Mouse (Mus musculus) forebrain, postnatal 0 days (tissue): ENCODE data around the gene Sgsm1. TPM values are rescaled to one million over a fixed set of nuclear protein-coding genes. Genes with fewer than 3 reads are reported as not detected.

Experiments
- ATAC-seq: fragments of 200-750 bp; cut with Nextera tagmentation; 2 replicates; pipeline ENCODE4 v1.8.0; 2017; ENCODE audit warnings: mild to moderate bottlenecking, moderate library complexity
- DNase-seq: peaks from one replicate; pipeline ENCODE4 v3.0.0-alpha.2; 2015
- H3K27ac ChIP-seq: fragments of 300-500 bp; sonication (generic); 2 replicates; pipeline ENCODE4 v1.5.1; 2014; ENCODE audit warnings: low read depth, mild to moderate bottlenecking, antibody characterized with exemption, low read length, moderate library complexity, mixed read lengths
- H3K27me3 ChIP-seq: fragments of 300-500 bp; sonication (generic); 2 replicates; pipeline ENCODE4 v1.6.1; 2014; ENCODE audit warnings: mild to moderate bottlenecking, low read length, mixed read lengths; ENCODE audit not compliant: insufficient read depth
- H3K36me3 ChIP-seq: fragments of 300-500 bp; sonication (generic); 2 replicates; pipeline ENCODE4 v1.6.1; 2014; ENCODE audit warnings: mild to moderate bottlenecking, moderate library complexity; ENCODE audit not compliant: insufficient read depth
- H3K4me1 ChIP-seq: fragments of 300-500 bp; sonication (generic); 2 replicates; pipeline ENCODE4 v1.6.1; 2014; ENCODE audit warnings: antibody characterized with exemption; ENCODE audit not compliant: insufficient read depth
- H3K4me2 ChIP-seq: fragments of 300-500 bp; sonication (generic); 2 replicates; pipeline ENCODE4 v1.6.1; 2014; ENCODE audit warnings: low read depth, mild to moderate bottlenecking, moderate library complexity
- H3K4me3 ChIP-seq: fragments of 300-500 bp; sonication (generic); 2 replicates; pipeline ENCODE4 v1.5.1; 2014; ENCODE audit warnings: low read depth, low read length, mixed read lengths
- H3K9ac ChIP-seq: fragments of 300-500 bp; sonication (generic); 2 replicates; pipeline ENCODE4 v1.6.1; 2014; ENCODE audit warnings: mild to moderate bottlenecking
- H3K9me3 ChIP-seq: fragments of 300-500 bp; sonication (generic); 2 replicates; pipeline ENCODE4 v1.6.1; 2016; ENCODE audit warnings: low read length
- CTCF ChIP-seq: sonication (generic); IDR thresholded peaks from 2 replicates; pipeline ENCODE4 v1.5.1; 2016; ENCODE audit warnings: antibody characterized with exemption, control low read depth, low read depth
- WGBS: fragments of 180-500 bp; shearing (Covaris S2); extraction: QIAGEN DNeasy Blood & Tissue Kit; methylation state at CpG from one replicate; pipeline ENCODE4 v1.1.7; 2014; 5-methylcytosine and 5-hydroxymethylcytosine counted together
- polyA plus RNA-seq: library from polyadenylated mRNA; unstranded; fragments of >200 nt; fragmentation: Nextera tagmentation; extraction: Ambion mirVana; gene quantifications from 2 replicates; pipeline ENCODE4 v1.2.1, GENCODE M21; 2015
- total RNA-seq: library from RNA; depleted of rRNA; stranded (reverse); fragments of >200 nt; gene quantifications from 2 replicates; pipeline ENCODE4 v1.2.3, GENCODE M21; 2014

Sgsm1 gene
- total and polyA plus RNA-seq, 2 experiments from 2014 or later, result 16.5 to 48.7 TPM

DNA sequence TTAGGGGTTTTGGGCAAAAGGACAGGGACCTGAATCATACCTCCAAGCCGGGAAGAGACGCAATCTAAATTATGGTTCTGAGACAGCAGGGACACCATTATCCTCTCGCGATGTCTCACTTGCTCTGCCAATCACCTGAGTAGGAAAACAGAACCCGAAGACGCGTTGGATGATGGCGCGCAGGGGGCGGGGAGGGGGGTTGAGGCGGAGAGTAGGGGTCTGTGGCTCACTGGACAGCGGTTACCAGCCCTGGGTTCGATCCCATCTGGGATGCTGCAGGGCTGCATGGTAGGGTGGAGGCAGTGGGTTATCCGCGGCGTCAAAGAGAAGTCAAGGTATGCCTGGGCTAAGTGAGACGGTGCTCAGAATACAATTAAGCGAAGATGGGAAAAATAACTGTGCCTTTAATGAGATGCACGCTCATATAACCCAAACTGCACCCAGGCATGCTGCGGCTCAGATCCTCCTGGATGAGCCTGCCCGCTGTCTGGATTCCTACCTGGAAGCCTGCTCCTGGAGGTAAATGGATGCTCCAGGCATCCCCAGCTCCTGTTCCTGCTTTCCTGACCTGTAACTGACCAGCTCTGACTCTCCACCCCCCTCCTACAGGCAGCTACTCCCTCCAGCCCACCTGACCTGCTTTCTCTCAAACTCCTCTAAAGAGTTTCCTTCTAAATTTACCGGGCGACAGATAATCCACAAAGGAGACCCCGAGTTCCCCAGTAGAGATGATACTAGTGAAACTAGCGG lies 84.7 kb downstream of the Sgsm1 start:
- Histone ChIP-seq H3K4me1 (peaks cover 14% of the 10 kb centered on the region; the same call in 1 of the 2 replicates), H3K4me3 (peak overlapping the region; percentile 25), H3K27me3 (no peaks in the 10 kb centered on the region), H3K9me3 (no peaks in the 10 kb centered on the region), H3K36me3 (no peaks in the 10 kb centered on the region), H3K4me2 (peak overlapping the region; percentile 59), H3K9ac (peak overlapping the region; percentile 46), H3K27ac (no peak overlapping the region)
- no peak for TF ChIP-seq CTCF
- 13% methylated on average over 25 of the region's 25 CpGs for WGBS
- DNase-seq (peak; percentile 18), ATAC-seq (peak; percentile 36; the same call in 1 of the 2 replicates)

DNA sequence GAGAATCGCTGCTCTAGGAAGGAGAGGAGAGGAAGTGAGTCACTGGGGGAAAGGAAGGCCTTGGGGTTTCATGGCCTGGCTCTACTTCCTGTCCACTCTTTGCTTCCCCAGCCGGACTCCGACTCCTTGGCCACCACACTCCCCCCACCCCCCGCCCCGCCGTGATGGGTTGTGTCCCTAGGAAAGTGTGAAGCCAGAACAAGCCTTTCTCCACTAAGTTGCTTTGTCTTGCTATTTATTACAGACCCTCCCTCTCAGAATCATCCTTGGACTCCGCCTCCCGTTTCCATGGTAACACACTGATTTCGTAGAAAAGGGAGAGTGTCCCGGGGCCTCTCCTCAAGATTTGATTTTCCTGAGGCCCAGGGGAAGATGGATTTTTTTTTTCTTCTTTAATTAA lies 85.3 kb downstream of the Sgsm1 start:
- Histone ChIP-seq H3K9ac (0 out of 2 replicates have a peak overlapping the region, but pooled peaks have one; percentile 46), H3K4me1 (peaks cover 14% of the 10 kb centered on the region; the same call in 1 of the 2 replicates), H3K4me3 (peak overlapping the region; percentile 25; the same call in 1 of the 2 replicates), H3K27me3 (no peaks in the 10 kb centered on the region), H3K27ac (no peak overlapping the region), H3K9me3 (no peaks in the 10 kb centered on the region), H3K36me3 (no peaks in the 10 kb centered on the region), H3K4me2 (peak overlapping the region; percentile 59; the same call in 1 of the 2 replicates)
- DNase-seq, result peak; percentile 77
- TF ChIP-seq CTCF, result no peak
- ATAC-seq, result no peak
- 16% methylated on average over 10 of the region's 10 CpGs for WGBS

DNA sequence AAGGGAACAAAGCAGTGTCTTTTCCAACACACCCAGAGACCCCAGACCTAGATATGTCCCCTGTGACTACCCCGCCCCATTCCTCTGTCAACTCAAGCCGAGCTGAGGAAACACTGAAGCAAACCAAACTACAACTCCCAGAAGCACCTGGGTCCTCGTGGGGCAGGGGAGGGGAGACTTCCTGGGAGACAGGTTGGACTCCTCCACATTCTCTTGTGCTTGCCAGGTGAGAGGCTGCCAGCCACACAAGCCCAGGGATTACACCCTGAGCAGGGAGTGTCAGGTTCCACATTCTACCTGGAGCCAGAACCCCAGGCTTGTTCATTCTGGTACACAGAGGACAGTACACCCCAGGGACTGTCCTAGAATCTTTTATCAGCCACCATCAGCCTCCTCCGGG lies 86.7 kb downstream of the Sgsm1 start:
- no peaks in the 10 kb centered on the region for H3K9me3 ChIP-seq
- H3K4me3 ChIP-seq, result no peak overlapping the region
- H3K4me1 ChIP-seq, result peaks cover 14% of the 10 kb centered on the region; the same call in 1 of the 2 replicates
- no peaks in the 10 kb centered on the region for H3K36me3 ChIP-seq
- DNase-seq (no peak), ATAC-seq (no peak)
- WGBS, result 58% methylated on average over 4 of the region's 4 CpGs
- no peak overlapping the region for H3K9ac ChIP-seq
- H3K27me3 ChIP-seq, result no peaks in the 10 kb centered on the region
- no peak overlapping the region for H3K4me2 ChIP-seq
- H3K27ac ChIP-seq, result no peak overlapping the region
- TF ChIP-seq CTCF, result no peak

DNA sequence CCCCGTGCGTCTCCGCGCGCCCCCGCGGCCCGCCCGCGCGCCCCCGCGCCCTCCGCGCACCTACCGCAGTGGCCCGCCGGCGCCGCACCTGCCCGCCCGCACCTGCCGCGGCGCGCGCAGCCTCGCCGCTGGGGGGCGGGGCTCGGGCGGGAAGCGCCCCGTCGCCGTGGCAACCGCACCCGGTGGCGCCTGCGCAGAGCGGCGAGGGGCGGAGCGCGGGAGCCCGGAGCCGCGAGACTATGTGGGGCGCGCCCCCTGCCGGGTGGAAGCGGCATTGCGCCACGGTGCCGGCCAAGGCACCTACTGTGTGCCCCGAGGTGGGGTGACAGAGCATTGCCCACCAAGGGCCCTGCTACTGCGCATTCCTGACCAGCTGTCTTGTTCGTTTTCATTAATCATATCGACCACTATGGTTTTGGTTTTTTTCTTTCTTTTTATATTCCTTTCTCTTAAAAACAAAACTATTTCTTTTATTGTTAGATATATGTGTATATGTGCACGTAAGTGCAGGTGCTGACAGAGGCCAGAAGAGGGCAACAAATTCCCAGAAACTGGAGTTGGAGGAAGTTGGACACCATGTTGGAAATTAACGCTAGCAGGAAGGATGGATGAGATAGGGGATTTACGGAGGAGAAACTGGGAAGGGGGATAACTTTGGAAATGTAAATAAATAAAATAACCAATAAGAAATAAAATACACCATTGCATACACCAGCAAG lies 89.3 kb downstream of the Sgsm1 start, which contains the start of gene 2900026A02Rik:
2900026A02Rik (minus strand) TSS at position 90 of the 719 bp plus-strand sequence.
- peak; percentile 85 for TF ChIP-seq CTCF
- H3K9me3 ChIP-seq, result no peaks in the 10 kb centered on the region
- WGBS, result 8% methylated on average over 59 of the region's 62 CpGs
- peak; percentile 89 for DNase-seq
- peaks cover 12% of the 10 kb centered on the region; the same call in 1 of the 2 replicates for H3K4me1 ChIP-seq
- H3K4me3 ChIP-seq, result peak within 1 kb of the TSS; percentile 74
- H3K27me3 ChIP-seq, result no peaks in the 10 kb centered on the region
- peak; percentile 80 for ATAC-seq
- no peaks in the 10 kb centered on the region for H3K36me3 ChIP-seq
- peak within 1 kb of the TSS; percentile 59 for H3K9ac ChIP-seq
- H3K4me2 ChIP-seq, result peak within 1 kb of the TSS; percentile 95
- H3K27ac ChIP-seq, result no peak within 1 kb of the TSS

DNA sequence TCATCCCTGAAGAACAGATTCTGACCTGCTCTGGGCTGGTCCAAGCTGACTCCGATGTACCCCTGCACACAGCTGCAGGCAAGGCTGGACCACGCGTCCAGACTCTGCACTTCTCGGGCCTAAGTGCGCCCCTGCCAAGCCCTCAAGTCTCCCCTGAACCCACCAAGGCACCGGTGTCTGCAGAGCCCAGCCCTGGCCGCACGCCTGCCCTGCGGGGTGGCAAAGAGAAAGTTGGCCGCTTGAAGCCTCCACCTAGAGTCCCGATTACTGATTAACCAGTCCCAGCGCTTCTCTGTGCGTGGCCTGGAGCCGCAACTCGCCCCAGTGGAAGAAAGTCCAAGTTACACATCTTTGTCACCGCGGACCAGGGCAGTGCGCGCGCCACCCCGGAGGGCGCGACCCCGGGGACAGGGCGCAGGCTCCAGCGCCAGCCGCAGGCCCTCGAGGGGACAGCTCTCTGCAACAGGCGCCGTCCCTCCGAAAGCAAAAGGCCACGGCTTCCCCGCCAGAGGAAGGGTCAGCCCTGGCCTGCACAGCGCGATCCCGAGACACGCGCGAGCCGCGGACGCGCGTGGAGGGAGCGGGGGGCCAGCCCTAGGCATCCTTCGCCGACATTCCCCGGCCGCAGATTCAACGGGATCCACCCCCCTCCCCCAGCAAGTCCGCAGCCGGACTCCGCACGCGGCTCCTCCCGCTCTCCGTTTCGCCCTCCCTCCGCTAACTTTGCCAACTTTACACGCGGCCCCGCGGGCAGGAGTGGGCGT lies 90.0 kb downstream of the Sgsm1 start:
- H3K4me2 ChIP-seq, result peak overlapping the region; percentile 95
- no peak overlapping the region for H3K27ac ChIP-seq
- H3K4me3 ChIP-seq, result peak overlapping the region; percentile 74
- 1% methylated on average over 63 of the region's 64 CpGs for WGBS
- H3K4me1 ChIP-seq, result 0 out of 2 replicates have a peak, but pooled peaks cover 4% of the 10 kb centered on the region
- TF ChIP-seq CTCF, result no peak
- no peak for DNase-seq
- peak overlapping the region; percentile 59 for H3K9ac ChIP-seq
- H3K36me3 ChIP-seq, result no peaks in the 10 kb centered on the region
- peak; percentile 44 for ATAC-seq
- H3K27me3 ChIP-seq, result no peaks in the 10 kb centered on the region
- H3K9me3 ChIP-seq, result no peaks in the 10 kb centered on the region

DNA sequence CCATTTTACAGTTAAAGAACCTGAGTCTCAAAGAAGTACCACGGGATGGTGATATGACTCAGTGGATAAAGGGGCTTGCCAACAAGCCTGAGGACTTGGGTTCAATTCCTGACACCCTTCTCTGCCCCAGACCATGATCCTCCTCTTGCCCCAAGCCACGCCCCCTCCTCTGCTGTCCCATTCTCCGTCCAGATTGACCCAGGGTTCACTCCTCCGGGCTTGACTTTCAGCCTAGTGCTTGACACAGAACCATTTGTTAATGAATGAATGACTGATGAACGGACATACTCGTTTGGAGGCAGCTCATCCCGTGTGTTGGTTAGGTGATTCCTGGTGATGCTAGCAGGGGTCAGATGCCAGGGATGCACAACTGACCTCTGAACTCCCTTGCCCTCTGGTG lies 90.7 kb downstream of the Sgsm1 start:
- H3K4me3 ChIP-seq, result peak overlapping the region; percentile 74; the same call in 1 of the 2 replicates
- no peaks in the 10 kb centered on the region for H3K9me3 ChIP-seq

More for the DNA sequence above, 90.7 kb downstream of the Sgsm1 start:
- Histone ChIP-seq H3K9ac (no peak overlapping the region), H3K4me1 (no peaks in the 10 kb centered on the region), H3K27ac (no peak overlapping the region), H3K27me3 (no peaks in the 10 kb centered on the region), H3K36me3 (no peaks in the 10 kb centered on the region), H3K4me2 (peak overlapping the region; percentile 95; the same call in 1 of the 2 replicates)
- TF ChIP-seq CTCF, result no peak
- DNase-seq, result no peak
- ATAC-seq, result no peak
- WGBS, result 72% methylated on average over 7 of the region's 7 CpGs
